Mouse (Mus musculus) intestine, postnatal 0 days (tissue): ENCODE data around the gene Egfl8. TPM values are rescaled to one million over a fixed set of nuclear protein-coding genes. Genes with fewer than 3 reads are reported as not detected.
A peak's percentile ranks its signal among the peaks of the same experiment; 100 is the strongest.

Source experiments
- ATAC-seq: fragments of 200-750 bp; cut with Nextera tagmentation; 2 replicates; pipeline ENCODE4 v1.8.0; 2017; ENCODE audit warnings: mild to moderate bottlenecking, moderate TSS enrichment, moderate library complexity
- H3K27ac ChIP-seq: fragments of 300-500 bp; sonication (generic); 2 replicates; pipeline ENCODE4 v1.5.1; 2014; ENCODE audit warnings: mild to moderate bottlenecking, low read depth, low read length, moderate library complexity
- H3K27me3 ChIP-seq: fragments of 300-500 bp; sonication (generic); replicated peaks from 2 replicates; pipeline ENCODE4 v1.6.1; 2014; ENCODE audit warnings: low read length, mixed read lengths; ENCODE audit not compliant: control insufficient read depth, insufficient read depth
- H3K36me3 ChIP-seq: fragments of 300-500 bp; sonication (generic); 2 replicates; pipeline ENCODE4 v1.6.1; 2014; ENCODE audit warnings: mild to moderate bottlenecking, moderate library complexity; ENCODE audit not compliant: control insufficient read depth, insufficient read depth
- H3K4me1 ChIP-seq: fragments of 300-500 bp; sonication (generic); replicated peaks from 2 replicates; pipeline ENCODE4 v1.6.1; 2014; ENCODE audit warnings: antibody characterized with exemption, low read length, mixed read lengths; ENCODE audit not compliant: control insufficient read depth, insufficient read depth
- H3K4me2 ChIP-seq: fragments of 300-500 bp; sonication (generic); replicated peaks from 2 replicates; pipeline ENCODE4 v1.6.1; 2014; ENCODE audit warnings: low read depth, mild to moderate bottlenecking, moderate library complexity
- H3K4me3 ChIP-seq: fragments of 300-500 bp; sonication (generic); 2 replicates; pipeline ENCODE4 v1.5.1; 2014; ENCODE audit warnings: low read depth, low read length
- H3K9ac ChIP-seq: fragments of 300-500 bp; sonication (generic); 2 replicates; pipeline ENCODE4 v1.6.1; 2014; ENCODE audit warnings: mild to moderate bottlenecking, low read depth, low read length
- H3K9me3 ChIP-seq: fragments of 300-500 bp; sonication (generic); 2 replicates; pipeline ENCODE4 v1.6.1; 2016; ENCODE audit warnings: mixed run types; ENCODE audit not compliant: control insufficient read depth
- CTCF ChIP-seq: sonication (generic); IDR thresholded peaks from 2 replicates; pipeline ENCODE4 v1.5.1; 2016; ENCODE audit warnings: low read depth, mild to moderate bottlenecking, control low read depth, antibody characterized with exemption, moderate library complexity
- WGBS: fragments of 180-500 bp; shearing (Covaris S2); extraction: QIAGEN DNeasy Blood & Tissue Kit; methylation state at CpG from one replicate; pipeline ENCODE4 v1.1.7; 2014; 5-methylcytosine and 5-hydroxymethylcytosine counted together
- polyA plus RNA-seq: library from polyadenylated mRNA; unstranded; fragments of >200 nt; fragmentation: Nextera tagmentation; extraction: Ambion mirVana; gene quantifications from 2 replicates; pipeline ENCODE4 v1.2.1, GENCODE M21; 2015

Gene Egfl8
- polyA plus RNA-seq, 1 experiment from 2014 or later, result 2.5 TPM

- H3K9me3 ChIP-seq, result no peaks in the 10 kb centered on the region
- no peak overlapping the region for H3K9ac ChIP-seq
- ATAC-seq, result no peak
- H3K4me3 ChIP-seq, result no peak overlapping the region
- WGBS, result 46% methylated on average over 8 of the region's 8 CpGs
- H3K36me3 ChIP-seq, result peaks cover 21% of the 10 kb centered on the region; the same call in 1 of the 2 replicates
- no peak overlapping the region for H3K4me2 ChIP-seq
- H3K27me3 ChIP-seq, result peaks cover 7% of the 10 kb centered on the region; the same call in 1 of the 2 replicates
- no peak for TF ChIP-seq CTCF
- no peak overlapping the region for H3K27ac ChIP-seq
- H3K4me1 ChIP-seq, result peaks cover 12% of the 10 kb centered on the region
These were observed 40.9 kb upstream of the Egfl8 start for GRCm38 (mm10) chr17:34656666-34657065.

GRCm38 (mm10) chr17:34655581-34655991 is 39.8 kb upstream of the Egfl8 start:
- TF ChIP-seq CTCF, result peak; percentile 68
- no peak overlapping the region for H3K9ac ChIP-seq
- peak; percentile 57 for ATAC-seq
- H3K27ac ChIP-seq, result peak overlapping the region; percentile 62
- peaks cover 7% of the 10 kb centered on the region; the same call in 1 of the 2 replicates for H3K4me1 ChIP-seq
- H3K27me3 ChIP-seq, result peaks cover 7% of the 10 kb centered on the region; the same call in 1 of the 2 replicates
- H3K9me3 ChIP-seq, result no peaks in the 10 kb centered on the region
- no peak overlapping the region for H3K4me2 ChIP-seq
- H3K36me3 ChIP-seq, result peaks cover 24% of the 10 kb centered on the region; the same call in 1 of the 2 replicates
- H3K4me3 ChIP-seq, result no peak overlapping the region
- 47% methylated on average over 4 of the region's 4 CpGs for WGBS

GRCm38 (mm10) chr17:34655160-34655559 is 39.4 kb upstream of the Egfl8 start:
- WGBS, result 53% methylated on average over 7 of the region's 7 CpGs
- peak overlapping the region; percentile 62 for H3K27ac ChIP-seq
- ATAC-seq, result peak; percentile 3; the same call in 1 of the 2 replicates
- no peak overlapping the region for H3K4me3 ChIP-seq
- peaks cover 7% of the 10 kb centered on the region; the same call in 1 of the 2 replicates for H3K4me1 ChIP-seq
- no peaks in the 10 kb centered on the region for H3K9me3 ChIP-seq
- H3K9ac ChIP-seq, result no peak overlapping the region
- H3K4me2 ChIP-seq, result no peak overlapping the region
- TF ChIP-seq CTCF, result no peak
- peaks cover 28% of the 10 kb centered on the region for H3K36me3 ChIP-seq
- peaks cover 7% of the 10 kb centered on the region; the same call in 1 of the 2 replicates for H3K27me3 ChIP-seq

- WGBS, result 83% methylated on average over 12 of the region's 13 CpGs
- peak overlapping the region; percentile 62; the same call in 1 of the 2 replicates for H3K27ac ChIP-seq
- ATAC-seq, result no peak
These were observed 38.6 kb upstream of the Egfl8 start for GRCm38 (mm10) chr17:34654392-34654791.

GRCm38 (mm10) chr17:34653746-34654285 is 38.0 kb upstream of the Egfl8 start:
- WGBS, result 66% methylated on average over 9 of the region's 9 CpGs
- Histone ChIP-seq H3K4me2 (no peak overlapping the region), H3K36me3 (peaks cover 33% of the 10 kb centered on the region), H3K27ac (no peak overlapping the region), H3K9ac (no peak overlapping the region), H3K9me3 (no peaks in the 10 kb centered on the region), H3K4me3 (no peak overlapping the region), H3K27me3 (peaks cover 1% of the 10 kb centered on the region; the same call in 1 of the 2 replicates), H3K4me1 (peaks cover 7% of the 10 kb centered on the region; the same call in 1 of the 2 replicates)
- peak; percentile 89 for TF ChIP-seq CTCF
- ATAC-seq, result no peak

More at GRCm38 (mm10) chr17:34654392-34654791, 38.6 kb upstream of the Egfl8 start:
- peaks cover 33% of the 10 kb centered on the region for H3K36me3 ChIP-seq
- no peak for TF ChIP-seq CTCF
- peaks cover 7% of the 10 kb centered on the region; the same call in 1 of the 2 replicates for H3K27me3 ChIP-seq
- H3K4me3 ChIP-seq, result no peak overlapping the region
- peaks cover 7% of the 10 kb centered on the region; the same call in 1 of the 2 replicates for H3K4me1 ChIP-seq
- no peak overlapping the region for H3K4me2 ChIP-seq
- H3K9ac ChIP-seq, result no peak overlapping the region
- no peaks in the 10 kb centered on the region for H3K9me3 ChIP-seq

- Histone ChIP-seq H3K27ac (no peak overlapping the region), H3K9me3 (no peaks in the 10 kb centered on the region), H3K9ac (no peak overlapping the region), H3K4me1 (peaks cover 7% of the 10 kb centered on the region; the same call in 1 of the 2 replicates), H3K36me3 (peaks cover 33% of the 10 kb centered on the region), H3K27me3 (no peaks in the 10 kb centered on the region), H3K4me2 (no peak overlapping the region), H3K4me3 (no peak overlapping the region)
- no peak for ATAC-seq
- no peak for TF ChIP-seq CTCF
- WGBS, result 89% methylated on average over 8 of the region's 8 CpGs
These were observed 37.2 kb upstream of the Egfl8 start for GRCm38 (mm10) chr17:34652985-34653384.
